Mouse (Mus musculus) cerebellum, adult 2 months (tissue): ENCODE measurements around the gene Acot12.

Experiments
- CTCF ChIP-seq: fragments of 200-500 bp; IDR thresholded peaks from 2 replicates; pipeline ENCODE4 v1.5.1; 2011; ENCODE audit warnings: low read depth, mild to moderate bottlenecking, control low read depth, low read length, moderate library complexity, borderline replicate concordance; ENCODE audit not compliant: insufficient read depth
- POLR2A ChIP-seq: fragments of 200-500 bp; IDR thresholded peaks from 2 replicates; pipeline ENCODE4 v1.6.1; 2011; ENCODE audit warnings: low read length, control low read depth, borderline replicate concordance; ENCODE audit not compliant: insufficient read depth

DNA sequence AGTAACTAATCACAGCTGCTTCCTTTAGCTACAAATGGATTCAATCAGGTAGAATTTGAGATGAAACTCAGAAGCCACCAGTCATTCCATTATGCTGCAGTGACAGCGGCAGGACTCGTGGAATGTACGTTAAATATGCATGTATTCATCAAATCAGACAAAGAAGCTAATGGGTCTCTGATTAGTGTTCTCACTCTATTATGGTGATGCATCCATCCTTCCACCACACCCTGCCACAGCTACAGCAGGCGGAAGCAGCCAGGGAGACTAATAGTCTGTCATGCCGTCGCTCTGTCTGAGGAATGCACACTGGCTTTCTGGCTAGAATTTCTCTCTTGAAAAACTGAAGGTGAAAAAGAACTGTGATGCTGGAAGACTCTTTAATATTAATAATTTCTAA lies 54.7 kb downstream of the Acot12 start:
- TF ChIP-seq CTCF (no peak), POLR2A (no peak)
